Mouse (Mus musculus) liver, adult 2 months (tissue): Measurements from ENCODE around the gene Cask.

Source experiments
- CTCF ChIP-seq: fragments of 200-500 bp; IDR thresholded peaks from 2 replicates; pipeline ENCODE4 v1.5.1; 2011; ENCODE audit warnings: low read depth, low read length, control low read depth
- POLR2A ChIP-seq: fragments of 200-500 bp; IDR thresholded peaks from 2 replicates; pipeline ENCODE4 v1.6.1; 2011; ENCODE audit warnings: low read length, control low read depth; ENCODE audit not compliant: insufficient read depth; ENCODE audit errors: extremely low read depth

GRCm38 (mm10) chrX:13670342-13670741, 180.8 kb downstream of the Cask start:
- TF ChIP-seq CTCF (no peak), POLR2A (no peak)
